Mouse (Mus musculus): Measurements from ENCODE around the gene Ppp1r2.
"Not testable (repeated sequence)": the region's sequence is repeated elsewhere in the genome, so short reads cannot be mapped to it uniquely, and the experiment has no call there.

Gene Ppp1r2

GRCm38 (mm10) chr16:31274674-31275460 lies at the start of gene Ppp1r2:
Ppp1r2 (minus strand) TSS chr16:31275277.
- peak; percentile 94 for DNase-seq

- DNase-seq: no peak
Measured at GRCm38 (mm10) chr16:31321501-31321900, 46.4 kb upstream of the Ppp1r2 start.

DNA sequence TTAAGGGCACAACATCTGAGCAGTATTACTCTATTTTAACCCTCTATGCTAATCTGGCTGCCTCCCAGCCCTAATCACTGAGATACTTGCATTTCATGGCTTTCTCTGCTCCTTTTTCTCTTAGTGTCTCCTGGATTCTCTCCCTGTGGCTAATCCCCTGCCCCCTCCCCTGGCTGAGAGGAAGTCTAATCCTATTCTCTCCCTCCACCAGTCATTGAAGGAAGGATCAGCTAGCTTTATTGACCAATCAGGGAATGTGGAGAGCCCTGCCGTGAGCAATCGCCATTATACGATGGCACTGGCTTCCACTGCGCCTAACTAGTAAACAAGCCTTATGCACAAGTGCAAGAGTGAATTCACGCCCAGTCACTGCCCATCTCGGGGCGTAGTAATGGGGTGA lies 45.9 kb upstream of the Ppp1r2 start:
- no peak for DNase-seq

DNA sequence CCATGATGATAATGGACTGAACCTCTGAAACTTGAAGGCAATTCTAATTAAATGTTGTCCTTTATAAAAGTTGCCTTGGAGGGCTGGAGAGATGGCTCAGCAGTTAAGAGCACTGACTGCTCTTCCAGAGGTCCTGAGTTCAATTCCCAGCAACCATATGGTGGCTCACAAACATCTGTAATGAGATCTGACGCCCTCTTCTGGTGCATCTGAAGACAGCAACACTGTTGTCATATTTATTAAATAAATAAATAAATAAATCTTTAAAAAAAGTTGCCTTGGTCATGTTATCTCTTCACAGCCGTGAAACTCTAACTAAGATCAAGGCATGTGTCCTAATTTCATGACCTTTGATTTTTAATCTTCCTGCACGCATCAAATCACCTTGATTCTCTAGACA lies 44.6 kb upstream of the Ppp1r2 start:
- not testable (repeated sequence) for DNase-seq

DNA sequence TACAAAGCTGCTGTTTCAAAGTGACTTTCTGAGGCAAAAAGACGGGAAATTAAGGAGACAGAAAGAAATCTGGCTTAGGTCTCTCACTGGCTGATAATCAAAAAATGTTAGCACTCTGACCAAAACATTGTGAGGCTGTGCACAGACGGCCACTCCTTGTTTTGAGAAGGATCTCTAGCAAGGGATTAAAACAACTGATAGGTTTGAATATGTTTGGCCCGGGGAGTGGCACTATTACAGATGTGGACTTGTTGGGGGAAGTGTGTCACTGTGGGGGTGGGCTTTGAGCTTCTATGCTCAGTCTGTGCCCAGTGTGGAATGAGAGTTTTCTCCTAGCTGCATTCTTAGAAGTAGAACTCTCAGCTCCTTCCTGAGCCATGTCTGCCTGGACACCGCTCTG lies 44.2 kb upstream of the Ppp1r2 start:
- peak; percentile 49 for DNase-seq

GRCm38 (mm10) chr16:31318418-31318817 lies 43.3 kb upstream of the Ppp1r2 start:
- peak; percentile 34 for DNase-seq

DNA sequence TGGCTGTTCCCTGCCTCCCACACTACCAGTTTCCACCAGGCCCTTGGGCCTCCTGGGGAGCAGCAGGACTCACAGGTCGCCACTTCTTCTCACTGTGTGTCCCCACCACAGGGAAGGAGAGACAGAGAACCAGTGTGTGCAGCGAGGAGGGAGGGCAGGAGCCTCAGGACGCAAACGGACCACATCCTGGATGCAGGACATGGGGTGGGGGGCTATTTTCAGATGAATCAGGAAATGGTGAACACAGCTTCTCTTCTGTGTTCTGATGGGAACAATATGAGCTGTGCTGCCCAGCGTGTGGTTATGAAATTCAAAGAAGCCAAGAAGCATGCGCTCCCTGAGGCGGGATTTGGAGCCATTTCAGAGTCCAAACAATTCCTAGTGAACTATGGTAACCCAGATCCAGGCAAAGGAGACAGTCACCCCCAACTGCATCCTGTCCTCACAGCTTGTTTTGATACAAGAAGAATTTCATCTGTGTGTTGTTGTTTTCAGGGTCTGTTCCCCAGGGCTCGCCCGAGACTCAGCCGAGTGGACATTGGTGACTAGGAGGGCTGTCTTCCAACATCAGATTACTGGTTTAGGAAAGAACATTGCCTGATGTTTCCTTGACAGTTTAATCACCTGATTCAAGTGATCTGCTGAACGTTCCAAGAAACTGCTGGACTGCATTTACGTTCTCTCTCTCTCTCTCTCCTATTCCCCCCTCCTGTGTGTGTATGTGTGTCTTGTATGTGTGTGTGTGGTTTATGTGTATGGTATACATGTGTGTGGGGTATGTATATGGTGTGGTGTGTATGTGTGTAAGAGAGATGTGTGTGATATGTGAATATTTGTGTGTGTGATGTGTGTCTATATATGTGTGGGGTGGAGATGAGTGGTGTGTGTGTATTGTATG lies 41.4 kb upstream of the Ppp1r2 start:
- peak; percentile 87 for DNase-seq

- no peak for DNase-seq
Measured at GRCm38 (mm10) chr16:31315294-31315693, 40.2 kb upstream of the Ppp1r2 start.

- DNase-seq: no peak
Measured at GRCm38 (mm10) chr16:31314497-31315233, 39.6 kb upstream of the Ppp1r2 start, which contains the start of gene Apod. Apod (minus strand) TSS chr16:31314808.

DNA sequence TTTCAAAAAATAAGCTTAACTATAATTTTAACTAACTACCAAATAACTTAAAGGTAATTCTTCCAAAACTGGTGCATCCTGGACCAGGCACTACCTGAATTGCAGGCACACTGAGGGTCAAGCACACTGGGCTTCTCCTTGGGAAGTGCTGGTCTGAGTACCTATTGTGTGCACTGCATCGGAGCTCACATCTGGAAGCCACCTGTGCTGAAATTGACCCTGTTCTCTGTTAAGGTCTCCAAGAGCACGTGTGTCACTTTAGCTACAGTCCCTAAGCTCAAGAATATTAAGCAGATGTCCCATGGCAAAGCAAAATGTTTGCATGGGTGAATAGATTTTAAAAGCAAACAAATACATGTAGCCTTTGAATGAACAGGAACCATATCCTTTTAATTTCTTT lies 38.5 kb upstream of the Ppp1r2 start:
- DNase-seq: no peak

- no peak for DNase-seq
Measured at GRCm38 (mm10) chr16:31312296-31312695, 37.2 kb upstream of the Ppp1r2 start.

DNA sequence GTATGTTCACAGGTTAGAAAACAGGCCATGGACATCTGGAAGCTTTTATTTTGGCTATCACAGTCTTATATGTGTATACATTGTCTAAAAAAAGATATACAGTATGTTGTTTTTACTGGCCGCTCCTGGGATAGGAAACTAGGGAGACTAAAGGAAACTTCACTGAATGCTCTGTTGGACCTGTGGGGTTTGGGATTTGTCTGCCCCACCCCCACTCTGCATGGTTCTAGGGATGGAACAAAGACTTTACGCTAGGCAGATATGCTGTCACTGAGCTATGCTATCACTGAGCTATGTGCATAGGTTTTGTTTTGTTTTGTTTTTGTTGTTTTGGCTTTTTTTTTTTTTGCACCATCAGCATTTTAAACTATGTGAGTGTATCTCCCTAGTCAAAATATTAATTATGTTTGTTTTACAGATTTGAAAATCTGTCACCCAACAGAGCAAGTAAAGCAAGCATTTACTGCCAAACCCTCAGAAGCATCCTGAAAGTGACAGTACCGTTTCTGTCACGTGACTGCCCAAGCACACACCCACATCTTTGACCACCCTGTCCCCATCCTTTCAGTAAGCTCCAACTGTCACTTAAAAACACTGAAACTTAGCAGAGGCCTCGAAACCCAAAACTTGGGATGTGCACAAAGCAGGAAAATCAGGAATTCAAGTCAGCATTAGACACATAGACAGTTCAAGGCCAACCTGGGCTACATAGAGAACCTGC lies 30.3 kb upstream of the Ppp1r2 start:
- no peak for DNase-seq

- DNase-seq: no peak
Measured at GRCm38 (mm10) chr16:31303276-31303675, 28.2 kb upstream of the Ppp1r2 start.

- no peak for DNase-seq
Measured at GRCm38 (mm10) chr16:31300883-31301532, 25.9 kb upstream of the Ppp1r2 start.

- DNase-seq: no peak
Measured at GRCm38 (mm10) chr16:31300467-31300866, 25.4 kb upstream of the Ppp1r2 start.

- DNase-seq: no peak
Measured at GRCm38 (mm10) chr16:31299960-31300353, 24.9 kb upstream of the Ppp1r2 start.

GRCm38 (mm10) chr16:31299164-31299959 lies 24.3 kb upstream of the Ppp1r2 start:
- no peak for DNase-seq

GRCm38 (mm10) chr16:31297113-31297512 lies 22.0 kb upstream of the Ppp1r2 start:
- DNase-seq: no peak

DNA sequence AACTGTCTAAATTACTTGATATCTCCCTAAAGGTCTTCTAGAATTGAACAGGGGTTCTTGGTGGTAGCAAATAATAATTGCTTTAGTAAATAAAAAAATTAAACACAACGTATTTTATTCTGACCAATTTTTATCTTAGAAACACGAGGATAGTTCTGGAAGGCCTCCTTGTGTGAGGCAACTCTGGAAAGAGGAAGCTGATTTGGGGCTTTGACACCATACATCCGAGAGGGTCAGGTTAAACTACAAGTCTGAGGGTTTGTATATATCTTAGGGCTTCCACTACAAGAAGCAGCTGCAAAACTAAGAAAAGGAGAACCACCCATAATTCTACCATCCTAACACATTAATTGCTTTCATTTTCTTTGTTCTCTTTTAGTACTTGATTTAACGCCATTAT lies 18.7 kb upstream of the Ppp1r2 start:
- no peak for DNase-seq

GRCm38 (mm10) chr16:31290751-31291365 lies 15.8 kb upstream of the Ppp1r2 start:
- peak; percentile 82 for DNase-seq

DNA sequence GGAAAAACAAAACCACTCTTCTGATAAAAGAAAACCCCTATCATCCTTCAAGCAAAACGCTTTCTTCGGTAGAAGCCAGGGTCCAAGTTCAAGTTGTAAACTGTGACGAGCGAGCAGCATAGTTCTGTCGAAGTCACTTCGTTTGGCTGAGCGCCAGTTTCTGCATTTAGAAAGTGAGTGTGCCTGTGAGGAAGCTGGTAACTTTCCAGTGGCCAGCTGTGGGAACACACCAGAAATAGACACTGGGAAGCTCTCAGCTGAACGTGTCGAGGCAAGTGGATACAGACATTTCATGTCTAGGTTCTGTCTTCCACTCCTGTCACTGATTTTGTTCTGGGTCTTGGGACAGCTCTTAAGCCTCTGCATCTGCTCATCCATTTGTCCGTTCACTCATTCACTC lies 15.2 kb upstream of the Ppp1r2 start:
- DNase-seq: peak; percentile 96

Data from lung, postnatal 10 days (tissue).